Mouse (Mus musculus): ENCODE measurements around the gene Fam20a. TPM values are rescaled to one million over a fixed set of nuclear protein-coding genes. Genes with fewer than 3 reads are reported as not detected.
A peak's percentile ranks its signal among the peaks of the same experiment; 100 is the strongest.

Gene Fam20a
- polyA plus RNA-seq, 1 experiment from 2014 or later = 2.1 TPM

GRCm38 (mm10) chr11:109732726-109733438 lies 10.8 kb upstream of the Fam20a start:
- no peaks in the 10 kb centered on the region for H3K27me3 ChIP-seq
- H3K4me2 ChIP-seq (replicated peaks) = no peak overlapping the region
- H3K4me3 ChIP-seq (replicated peaks) = no peak overlapping the region
- H3K4me1 ChIP-seq (replicated peaks) = 0 out of 2 replicates have a peak, but pooled peaks cover 4% of the 10 kb centered on the region
- 82% methylated on average over 8 of the region's 8 CpGs for WGBS
- no peak overlapping the region for H3K9ac ChIP-seq (replicated peaks)
- no peaks in the 10 kb centered on the region for H3K36me3 ChIP-seq
- H3K27ac ChIP-seq = no peak overlapping the region
- no peak for ATAC-seq
- no peaks in the 10 kb centered on the region for H3K9me3 ChIP-seq

- H3K4me1 ChIP-seq (replicated peaks) = 0 out of 2 replicates have a peak, but pooled peaks cover 4% of the 10 kb centered on the region
- no peaks in the 10 kb centered on the region for H3K9me3 ChIP-seq
- ATAC-seq = no peak
- H3K36me3 ChIP-seq = no peaks in the 10 kb centered on the region
- no peak overlapping the region for H3K4me2 ChIP-seq (replicated peaks)
- H3K4me3 ChIP-seq (replicated peaks) = no peak overlapping the region
- no peaks in the 10 kb centered on the region for H3K27me3 ChIP-seq
- H3K27ac ChIP-seq = no peak overlapping the region
- no peak overlapping the region for H3K9ac ChIP-seq (replicated peaks)
- 74% methylated on average over 3 of the region's 3 CpGs for WGBS
These were observed 6.3 kb upstream of the Fam20a start for GRCm38 (mm10) chr11:109728371-109728770.

GRCm38 (mm10) chr11:109722711-109723110 lies 632 bp upstream of the Fam20a start:
- peaks cover 18% of the 10 kb centered on the region for H3K4me1 ChIP-seq (replicated peaks)
- no peaks in the 10 kb centered on the region for H3K9me3 ChIP-seq
- H3K4me2 ChIP-seq (replicated peaks) = peak overlapping the region; percentile 91; the same call in 1 of the 2 replicates
- WGBS = 66% methylated on average over 4 of the region's 4 CpGs
- no peaks in the 10 kb centered on the region for H3K36me3 ChIP-seq
- no peak overlapping the region for H3K27ac ChIP-seq
- no peak for ATAC-seq
- no peak overlapping the region for H3K9ac ChIP-seq (replicated peaks)
- H3K27me3 ChIP-seq = peaks cover 33% of the 10 kb centered on the region
- peak overlapping the region; percentile 43; the same call in 1 of the 2 replicates for H3K4me3 ChIP-seq (replicated peaks)

- H3K4me2 ChIP-seq (replicated peaks) = peak overlapping the region; percentile 91
- H3K9me3 ChIP-seq = no peaks in the 10 kb centered on the region
- H3K4me3 ChIP-seq (replicated peaks) = peak overlapping the region; percentile 43
- peak overlapping the region; percentile 63 for H3K9ac ChIP-seq (replicated peaks)
- no peaks in the 10 kb centered on the region for H3K36me3 ChIP-seq
- peaks cover 18% of the 10 kb centered on the region for H3K4me1 ChIP-seq (replicated peaks)
- H3K27me3 ChIP-seq = peaks cover 33% of the 10 kb centered on the region
- H3K27ac ChIP-seq = no peak overlapping the region
- under 1% methylated on average over 40 of the region's 40 CpGs for WGBS
- peak; percentile 73 for ATAC-seq
These were observed 729 bp downstream of the Fam20a start for GRCm38 (mm10) chr11:109721320-109721780.

- H3K36me3 ChIP-seq = no peaks in the 10 kb centered on the region
- peaks cover 18% of the 10 kb centered on the region for H3K4me1 ChIP-seq (replicated peaks)
- H3K27me3 ChIP-seq = peaks cover 33% of the 10 kb centered on the region
- H3K27ac ChIP-seq = no peak overlapping the region
- H3K9me3 ChIP-seq = no peaks in the 10 kb centered on the region
- H3K4me2 ChIP-seq (replicated peaks) = peak overlapping the region; percentile 91
- H3K9ac ChIP-seq (replicated peaks) = peak overlapping the region; percentile 63; the same call in 1 of the 2 replicates
- 14% methylated on average over 12 of the region's 12 CpGs for WGBS
- ATAC-seq = peak; percentile 46; the same call in 1 of the 2 replicates
- H3K4me3 ChIP-seq (replicated peaks) = peak overlapping the region; percentile 43
These were observed 1.2 kb downstream of the Fam20a start for GRCm38 (mm10) chr11:109720809-109721319.

GRCm38 (mm10) chr11:109719399-109719798 lies 2.7 kb downstream of the Fam20a start:
- Histone ChIP-seq H3K4me2 (replicated peaks) (no peak overlapping the region), H3K4me3 (replicated peaks) (no peak overlapping the region), H3K36me3 (no peaks in the 10 kb centered on the region), H3K27me3 (peaks cover 33% of the 10 kb centered on the region), H3K4me1 (replicated peaks) (peaks cover 18% of the 10 kb centered on the region), H3K9ac (replicated peaks) (no peak overlapping the region), H3K9me3 (no peaks in the 10 kb centered on the region), H3K27ac (no peak overlapping the region)
- WGBS = 94% methylated on average over 3 of the region's 3 CpGs
- no peak for ATAC-seq

GRCm38 (mm10) chr11:109717966-109718895 lies 3.8 kb downstream of the Fam20a start:
- 86% methylated on average over 15 of the region's 15 CpGs for WGBS
- H3K9ac ChIP-seq (replicated peaks) = no peak overlapping the region
- no peak for ATAC-seq
- H3K27me3 ChIP-seq = peaks cover 33% of the 10 kb centered on the region
- no peak overlapping the region for H3K4me3 ChIP-seq (replicated peaks)
- no peak overlapping the region for H3K4me2 ChIP-seq (replicated peaks)
- H3K4me1 ChIP-seq (replicated peaks) = peaks cover 18% of the 10 kb centered on the region
- no peaks in the 10 kb centered on the region for H3K36me3 ChIP-seq
- no peak overlapping the region for H3K27ac ChIP-seq
- no peaks in the 10 kb centered on the region for H3K9me3 ChIP-seq

GRCm38 (mm10) chr11:109717448-109717847 lies 4.6 kb downstream of the Fam20a start:
- no peak overlapping the region for H3K27ac ChIP-seq
- H3K9ac ChIP-seq (replicated peaks) = no peak overlapping the region
- no peak for ATAC-seq
- H3K27me3 ChIP-seq = peaks cover 25% of the 10 kb centered on the region
- WGBS = 79% methylated on average over 5 of the region's 5 CpGs
- H3K4me1 ChIP-seq (replicated peaks) = peaks cover 17% of the 10 kb centered on the region
- H3K9me3 ChIP-seq = no peaks in the 10 kb centered on the region
- H3K4me3 ChIP-seq (replicated peaks) = no peak overlapping the region
- H3K4me2 ChIP-seq (replicated peaks) = no peak overlapping the region
- no peaks in the 10 kb centered on the region for H3K36me3 ChIP-seq

GRCm38 (mm10) chr11:109716981-109717380 lies 5.1 kb downstream of the Fam20a start:
- Histone ChIP-seq H3K4me2 (replicated peaks) (no peak overlapping the region), H3K36me3 (no peaks in the 10 kb centered on the region), H3K9me3 (no peaks in the 10 kb centered on the region), H3K9ac (replicated peaks) (no peak overlapping the region), H3K27ac (no peak overlapping the region), H3K4me1 (replicated peaks) (peaks cover 12% of the 10 kb centered on the region), H3K4me3 (replicated peaks) (no peak overlapping the region), H3K27me3 (peaks cover 21% of the 10 kb centered on the region)
- ATAC-seq = no peak
- WGBS = 84% methylated on average over 7 of the region's 7 CpGs

- WGBS = 92% methylated on average over 12 of the region's 12 CpGs
- Histone ChIP-seq H3K4me2 (replicated peaks) (no peak overlapping the region), H3K4me1 (replicated peaks) (no peaks in the 10 kb centered on the region), H3K27me3 (peaks cover 6% of the 10 kb centered on the region; the same call in 1 of the 2 replicates), H3K36me3 (no peaks in the 10 kb centered on the region), H3K4me3 (replicated peaks) (no peak overlapping the region), H3K27ac (no peak overlapping the region), H3K9ac (replicated peaks) (no peak overlapping the region), H3K9me3 (no peaks in the 10 kb centered on the region)
- no peak for ATAC-seq
These were observed 6.7 kb downstream of the Fam20a start for GRCm38 (mm10) chr11:109715311-109715781.

GRCm38 (mm10) chr11:109714341-109715247 lies 7.5 kb downstream of the Fam20a start:
- H3K4me2 ChIP-seq (replicated peaks) = no peak overlapping the region
- H3K4me3 ChIP-seq (replicated peaks) = no peak overlapping the region
- peaks cover 5% of the 10 kb centered on the region; the same call in 1 of the 2 replicates for H3K27me3 ChIP-seq
- no peaks in the 10 kb centered on the region for H3K36me3 ChIP-seq
- H3K27ac ChIP-seq = no peak overlapping the region
- H3K4me1 ChIP-seq (replicated peaks) = no peaks in the 10 kb centered on the region
- WGBS = 90% methylated on average over 16 of the region's 17 CpGs
- ATAC-seq = no peak
- H3K9ac ChIP-seq (replicated peaks) = no peak overlapping the region
- H3K9me3 ChIP-seq = no peaks in the 10 kb centered on the region
